ENCODE assay signal across 15 mouse cellular contexts in genomic region chr2:163583226-163584087, GRCm38 (mm10). TPM values are rescaled to one million over a fixed set of nuclear protein-coding genes. Genes with fewer than 3 reads are reported as not detected.
DNase-seq lines count a peak whose midpoint lies in the region; ATAC-seq and TF ChIP-seq lines count a peak whose summit lies in the region.
"Had no signal": no experiment of that assay in that cellular context is flagged by ENCODE, and none has a peak within 500 bp of the region (broad histone marks: within the 10 kb centered on the region; RNA-seq: fewer than 3 reads in every experiment).

No protein-coding gene starts in this region.

- intact Hi-C loops in heart, adult 2 months (cut with DNase I) = no loop called here
- intact Hi-C loops in heart, postnatal 36 days (cut with DNase I) = no loop called here

- no peak for TF ChIP-seq EP300 in heart, adult 2 months (IDR thresholded peaks at IDR 0.05; ENCODE audit: insufficient read depth, low read depth, low read length)
- TF ChIP-seq EP300 in stomach, postnatal 0 days (optimal IDR thresholded peaks at IDR 0.05) = no peak

- peak; percentile 28 to 35 for DNase-seq in cerebellum, adult 18-20 months
- DNase-seq in cerebellum, adult 11-12 months = no peak
- peak; percentile 29 to 47 for DNase-seq in heart, adult 2 months
- no peak for DNase-seq in heart, postnatal 36 days
- peak; percentile 27 for DNase-seq in lung, postnatal 10 days
- no peak for DNase-seq in lung, adult 2 months
- no peak for DNase-seq in stomach, postnatal 0 days (ENCODE audit: low spot score)
- DNase-seq in frontal cortex, postnatal 14 days (ENCODE audit: low spot score in 2 of 2) = no peak
- DNase-seq: kidney, adult 11 months; kidney, postnatal 25 days; right cerebral cortex, postnatal 4 days had no signal

- peaks cover 1% of the 10 kb centered on the region; the same call in 1 of the 2 replicates for H3K4me1 ChIP-seq in heart, adult 2 months (ENCODE audit: control insufficient read depth, insufficient read depth, low read length)
- no peaks in the 10 kb centered on the region for H3K4me1 ChIP-seq in lung, adult 2 months (ENCODE audit: control insufficient read depth, insufficient read depth, low read length)
- no peaks in the 10 kb centered on the region for H3K4me1 ChIP-seq in stomach, postnatal 0 days (replicated peaks; ENCODE audit: control insufficient read depth, insufficient read depth)
- H3K4me1 ChIP-seq: forebrain, embryonic 15.5 days had no signal

- no peak overlapping the region; the same call in 1 of the 2 replicates for H3K27ac ChIP-seq in heart, adult 2 months
- no peak overlapping the region for H3K27ac ChIP-seq in stomach, postnatal 0 days (replicated peaks)
- H3K27ac ChIP-seq: forebrain, embryonic 15.5 days; limb, embryonic 10.5 days; liver, embryonic 14.5 days; midbrain, embryonic 10.5 days had no signal

- no peaks in the 10 kb centered on the region for H3K36me3 ChIP-seq in heart, adult 2 months (ENCODE audit: control insufficient read depth, insufficient read depth, low read length)
- no peaks in the 10 kb centered on the region for H3K36me3 ChIP-seq in stomach, postnatal 0 days (ENCODE audit: control insufficient read depth, insufficient read depth, low read length)
- H3K36me3 ChIP-seq: forebrain, embryonic 15.5 days; limb, embryonic 10.5 days; midbrain, embryonic 10.5 days had no signal

- H3K79me2 ChIP-seq in heart, adult 2 months (replicated peaks; ENCODE audit: control insufficient read depth, insufficient read depth, low read length) = no peaks in the 10 kb centered on the region

- no peak overlapping the region for H3K9ac ChIP-seq in heart, adult 2 months (ENCODE audit: low read depth, low read length)
- H3K9ac ChIP-seq in stomach, postnatal 0 days (ENCODE audit: low read length) = no peak overlapping the region
- H3K9ac ChIP-seq: forebrain, embryonic 15.5 days; liver, embryonic 14.5 days had no signal

- peak; percentile 72 for ATAC-seq in stomach, postnatal 0 days (ENCODE audit: low FRiP score, low TSS enrichment)
- ATAC-seq: forebrain, embryonic 15.5 days had no signal

- H3K9me3 ChIP-seq in stomach, postnatal 0 days (ENCODE audit: control insufficient read depth, low read length) = no peaks in the 10 kb centered on the region
- H3K9me3 ChIP-seq: forebrain, embryonic 15.5 days; limb, embryonic 10.5 days; midbrain, embryonic 10.5 days had no signal

- 91% methylated on average over 10 of the region's 10 CpGs for WGBS in heart, adult 2 months
- 88% methylated on average over 10 of the region's 10 CpGs for WGBS in lung, adult 2 months
- 83% methylated on average over 10 of the region's 10 CpGs for WGBS in stomach, postnatal 0 days

- no peak overlapping the region for H3K4me2 ChIP-seq in stomach, postnatal 0 days (replicated peaks; ENCODE audit: low read depth)
- H3K4me2 ChIP-seq: forebrain, embryonic 15.5 days had no signal

- TF ChIP-seq POLR2A in heart, adult 2 months (IDR thresholded peaks at IDR 0.05; ENCODE audit: insufficient read depth, low read depth, low read length) = no peak
- TF ChIP-seq POLR2A in lung, adult 2 months (IDR thresholded peaks at IDR 0.05; ENCODE audit: borderline replicate concordance, extremely low read depth, low read depth, low read length) = no peak

- no peak overlapping the region for H3K4me3 ChIP-seq in heart, adult 2 months
- H3K4me3 ChIP-seq in lung, adult 2 months (replicated peaks; ENCODE audit: extremely low read depth, low read depth, low read length) = no peak overlapping the region
- no peak overlapping the region for H3K4me3 ChIP-seq in stomach, postnatal 0 days (ENCODE audit: low read depth, low read length)
- H3K4me3 ChIP-seq: forebrain, embryonic 15.5 days; limb, embryonic 10.5 days; midbrain, embryonic 10.5 days had no signal

- TF ChIP-seq CTCF in heart, adult 2 months (IDR thresholded peaks at IDR 0.05) = no peak
- TF ChIP-seq CTCF in lung, adult 2 months (IDR thresholded peaks at IDR 0.05; ENCODE audit: insufficient read depth, low read length) = no peak
- no peak for TF ChIP-seq CTCF in stomach, postnatal 0 days (IDR thresholded peaks at IDR 0.05; ENCODE audit: low read depth)

- no peaks in the 10 kb centered on the region for H3K27me3 ChIP-seq in heart, adult 2 months (ENCODE audit: control insufficient read depth, insufficient read depth, low read length)
- H3K27me3 ChIP-seq in stomach, postnatal 0 days (ENCODE audit: control insufficient read depth, insufficient read depth, low read length) = no peaks in the 10 kb centered on the region
- H3K27me3 ChIP-seq: forebrain, embryonic 15.5 days had no signal

RNA-seq across cellular contexts. Expression of gene Ttpal, which starts 18.7 kb away (rescaled TPM):
- total RNA-seq in heart, adult 2 months (2021) = 10 to 100 TPM; 11.0 to 13.6 TPM
- 10.2 and 11.0 TPM in 2 replicates for polyA plus RNA-seq in heart, adult 2 months (2012; rRNA removed)
- 10 to 100 TPM in 1 of 2 experiments, 1 to 10 TPM in 1; 9.9 to 11.6 TPM for total RNA-seq in heart, postnatal 36 days (2021)
- polyA plus RNA-seq in lung, adult 2 months (2012; rRNA removed) = 23.4 and 25.8 TPM in 2 replicates
- 19.9 and 20.8 TPM in 2 replicates for polyA plus RNA-seq in stomach, postnatal 0 days (2015; fragmentation: Nextera tagmentation; extraction: Ambion mirVana)

Comparison
In these comparisons a context has a peak if more than half of its experiments do, and no peak if none do; other contexts are left out.
1. DNase-seq: peak in cerebellum, adult 18-20 months (2 of 2), heart, adult 2 months (2 of 2) and lung, postnatal 10 days (single experiment); none in cerebellum, adult 11-12 months (single experiment), heart, postnatal 36 days (0 of 2), lung, adult 2 months (single experiment), stomach, postnatal 0 days (single experiment) and frontal cortex, postnatal 14 days (0 of 2).